Mouse (Mus musculus) olfactory bulb, adult 2 months (tissue): Measurements from ENCODE around the gene Ttc28.

Source experiments
- CTCF ChIP-seq: fragments of 200-500 bp; IDR thresholded peaks from 2 replicates; pipeline ENCODE4 v1.5.1; 2012; ENCODE audit warnings: low read depth, mild to moderate bottlenecking, low read length, moderate library complexity; ENCODE audit not compliant: insufficient read depth
- POLR2A ChIP-seq: fragments of 200-500 bp; IDR thresholded peaks from 2 replicates; pipeline ENCODE4 v1.6.1; 2012; ENCODE audit warnings: mild to moderate bottlenecking, low read depth, low read length, moderate library complexity; ENCODE audit not compliant: insufficient read depth

GRCm38 (mm10) chr5:110984136-110984681 lies 104.6 kb downstream of the Ttc28 start:
- TF ChIP-seq CTCF, result no peak
- no peak for TF ChIP-seq POLR2A
